Mouse (Mus musculus) 3T3-L1 (cell line): ENCODE measurements around the gene Brpf1.

ENCODE experiments used
- DNase-seq: peaks from one replicate; pipeline ENCODE4 v3.0.0-alpha.2; 2015; ENCODE audit warnings: low read depth, low spot score

Gene Brpf1

GRCm38 (mm10) chr6:113306986-113307349 lies at the start of gene Brpf1:
Brpf1 (plus strand) TSS chr6:113307137.
- DNase-seq = no peak

- peak; percentile 14 for DNase-seq
Observed at GRCm38 (mm10) chr6:113261174-113261858, 45.6 kb upstream of the Brpf1 start.

GRCm38 (mm10) chr6:113263531-113263930 lies 43.4 kb upstream of the Brpf1 start:
- no peak for DNase-seq

GRCm38 (mm10) chr6:113264429-113264828 lies 42.5 kb upstream of the Brpf1 start:
- no peak for DNase-seq

- DNase-seq = no peak
Observed at GRCm38 (mm10) chr6:113266996-113267655, 39.8 kb upstream of the Brpf1 start.

- no peak for DNase-seq
Observed at GRCm38 (mm10) chr6:113267988-113268387, 38.9 kb upstream of the Brpf1 start.

- DNase-seq = no peak
Observed at GRCm38 (mm10) chr6:113272365-113272764, 34.6 kb upstream of the Brpf1 start.

- peak; percentile 79 for DNase-seq
Observed at GRCm38 (mm10) chr6:113276846-113277245, 30.1 kb upstream of the Brpf1 start.

GRCm38 (mm10) chr6:113281676-113282075 lies 25.3 kb upstream of the Brpf1 start:
- peak; percentile 7 for DNase-seq

- DNase-seq = peak; percentile 50
Observed at GRCm38 (mm10) chr6:113282101-113282802, 24.7 kb upstream of the Brpf1 start, which contains the start of gene Cpne9. Cpne9 (plus strand) TSS chr6:113282307.

- no peak for DNase-seq
Observed at GRCm38 (mm10) chr6:113282969-113283368, 24.0 kb upstream of the Brpf1 start.

- DNase-seq = no peak
Observed at GRCm38 (mm10) chr6:113283500-113283899, 23.4 kb upstream of the Brpf1 start.

- DNase-seq = no peak
Observed at GRCm38 (mm10) chr6:113284931-113285330, 22.0 kb upstream of the Brpf1 start.

GRCm38 (mm10) chr6:113286316-113286715 lies 20.6 kb upstream of the Brpf1 start:
- no peak for DNase-seq

GRCm38 (mm10) chr6:113287236-113287635 lies 19.7 kb upstream of the Brpf1 start:
- no peak for DNase-seq

GRCm38 (mm10) chr6:113289346-113289745 lies 17.6 kb upstream of the Brpf1 start:
- no peak for DNase-seq

- no peak for DNase-seq
Observed at GRCm38 (mm10) chr6:113290346-113290745, 16.6 kb upstream of the Brpf1 start.

- peak; percentile 75 for DNase-seq
Observed at GRCm38 (mm10) chr6:113292938-113293337, 14.0 kb upstream of the Brpf1 start.

- DNase-seq = no peak
Observed at GRCm38 (mm10) chr6:113296046-113296445, 10.9 kb upstream of the Brpf1 start.

GRCm38 (mm10) chr6:113296639-113297038 lies 10.3 kb upstream of the Brpf1 start:
- peak; percentile 89 for DNase-seq

GRCm38 (mm10) chr6:113301350-113301749 lies 5.6 kb upstream of the Brpf1 start:
- no peak for DNase-seq

GRCm38 (mm10) chr6:113302258-113302657 lies 4.7 kb upstream of the Brpf1 start:
- peak; percentile 79 for DNase-seq
